Mouse (Mus musculus): Measurements from ENCODE around the gene Cacna2d3. TPM values are rescaled to one million over a fixed set of nuclear protein-coding genes. Genes with fewer than 3 reads are reported as not detected.

Cacna2d3 gene
- polyA plus RNA-seq, 1 experiment, result not detected

DNA sequence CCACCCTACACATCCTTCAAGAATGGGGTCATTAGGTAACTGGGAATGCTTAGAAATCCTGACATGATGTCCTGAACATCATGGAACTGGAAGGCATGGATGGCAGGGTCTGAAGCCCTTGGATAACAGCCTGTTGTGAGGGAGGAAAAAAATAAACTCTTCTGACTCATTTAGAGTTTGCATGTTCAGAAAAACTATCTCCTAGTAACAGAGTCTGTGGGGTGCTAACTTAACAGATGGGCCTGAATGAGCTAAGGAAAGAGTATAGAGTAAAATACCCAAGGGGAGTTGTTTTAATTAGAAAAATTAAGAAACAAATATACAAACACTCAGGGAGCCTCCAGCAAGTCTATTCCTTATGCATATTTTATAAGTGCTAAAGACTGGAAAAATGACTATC is 286.5 kb downstream of the Cacna2d3 start:
- H3K27ac ChIP-seq (ENCODE audit: insufficient read depth, low read depth, low read length), result no peak overlapping the region
- TF ChIP-seq POLR2A (IDR thresholded peaks at IDR 0.05; ENCODE audit: insufficient read depth, low read depth, low read length) (no peak), CTCF (IDR thresholded peaks at IDR 0.05; ENCODE audit: insufficient read depth, low read depth, low read length) (no peak)
- no peak overlapping the region for H3K4me3 ChIP-seq (ENCODE audit: insufficient read depth, low read depth, low read length)
- H3K4me1 ChIP-seq (ENCODE audit: control insufficient read depth, insufficient read depth, low read length), result no peaks in the 10 kb centered on the region

DNA sequence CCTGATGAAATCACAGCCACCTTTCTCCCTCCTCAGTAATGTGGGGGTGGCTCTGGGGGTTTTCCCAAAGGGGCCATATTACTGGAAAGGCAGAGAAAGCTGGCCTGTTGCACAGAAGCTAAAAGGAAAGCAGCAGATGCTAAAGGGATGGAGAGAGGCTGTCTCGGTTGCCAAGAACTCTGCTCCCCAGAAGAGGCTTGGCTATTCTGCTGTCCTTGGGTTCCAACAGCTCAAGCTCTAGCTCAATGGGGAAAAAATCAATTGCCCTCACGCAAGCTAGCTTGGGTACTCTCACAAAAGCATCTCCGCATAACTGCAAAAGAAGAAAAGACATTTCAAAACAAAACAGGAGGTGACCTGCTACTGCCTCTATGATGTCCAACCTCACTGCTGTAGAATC is 287.9 kb downstream of the Cacna2d3 start:
- TF ChIP-seq CTCF (IDR thresholded peaks at IDR 0.05; ENCODE audit: insufficient read depth, low read depth, low read length) (no peak), POLR2A (IDR thresholded peaks at IDR 0.05; ENCODE audit: insufficient read depth, low read depth, low read length) (no peak)
- H3K27ac ChIP-seq (ENCODE audit: insufficient read depth, low read depth, low read length), result no peak overlapping the region
- 83% methylated on average over 3 of the region's 3 CpGs for WGBS
- no peak overlapping the region for H3K4me3 ChIP-seq (ENCODE audit: insufficient read depth, low read depth, low read length)
- no peaks in the 10 kb centered on the region for H3K4me1 ChIP-seq (ENCODE audit: control insufficient read depth, insufficient read depth, low read length)

DNA sequence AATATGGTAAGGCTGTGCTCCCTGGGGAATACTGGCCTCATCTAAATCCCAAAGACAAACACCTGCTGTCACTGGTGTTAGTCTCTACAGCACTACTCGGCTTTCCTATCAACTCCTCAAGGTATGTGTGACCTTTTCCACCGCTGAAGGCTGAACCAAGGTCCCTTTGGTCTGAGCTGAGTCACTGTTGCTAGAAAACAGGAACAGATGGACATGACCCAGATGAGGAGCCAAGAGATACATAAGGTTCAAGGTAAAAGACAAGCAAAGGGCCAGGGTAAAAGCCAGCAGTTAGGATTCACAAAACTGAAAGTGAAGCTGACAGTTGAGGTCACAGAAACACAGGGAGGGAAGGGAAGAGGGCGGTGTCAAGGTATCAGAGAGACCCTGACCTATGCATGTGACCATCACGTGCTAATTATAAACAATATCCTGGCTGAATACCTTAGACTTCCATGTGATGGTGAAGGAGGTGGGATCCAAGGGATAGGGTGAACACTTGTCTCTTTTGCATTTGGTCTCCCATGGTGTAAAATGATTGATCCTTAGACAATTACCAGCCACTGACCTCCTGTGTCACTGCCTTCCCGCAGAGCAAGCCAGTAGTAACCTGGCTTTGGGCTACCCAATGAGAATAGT is 288.5 kb downstream of the Cacna2d3 start:
- Histone ChIP-seq H3K27ac (ENCODE audit: insufficient read depth, low read depth, low read length) (no peak overlapping the region), H3K4me1 (ENCODE audit: control insufficient read depth, insufficient read depth, low read length) (no peaks in the 10 kb centered on the region), H3K4me3 (ENCODE audit: insufficient read depth, low read depth, low read length) (no peak overlapping the region)
- TF ChIP-seq CTCF (IDR thresholded peaks at IDR 0.05; ENCODE audit: insufficient read depth, low read depth, low read length), result no peak
- WGBS, result 86% methylated on average over 5 of the region's 5 CpGs

DNA sequence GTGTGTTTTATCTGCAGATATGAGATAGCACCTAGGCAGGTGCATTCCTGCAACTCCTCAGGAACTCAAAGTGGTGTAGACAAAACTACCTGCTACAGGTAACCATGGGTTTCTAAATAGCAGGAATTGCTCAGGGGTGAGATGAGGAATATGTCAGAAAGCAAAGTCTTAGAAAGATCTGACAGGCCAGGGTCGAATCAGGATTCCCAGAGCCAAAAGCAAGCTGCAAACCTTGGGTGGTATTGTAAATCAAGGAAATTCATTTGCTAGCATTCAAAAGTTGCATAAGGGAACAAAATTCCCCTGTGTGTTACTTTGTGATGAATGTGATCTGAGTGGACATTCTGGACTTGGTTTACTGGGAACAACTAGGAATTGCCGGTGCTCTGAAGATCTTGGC is 291.9 kb downstream of the Cacna2d3 start:
- Histone ChIP-seq H3K4me3 (ENCODE audit: insufficient read depth, low read depth, low read length) (no peak overlapping the region), H3K27ac (ENCODE audit: insufficient read depth, low read depth, low read length) (no peak overlapping the region), H3K4me1 (ENCODE audit: control insufficient read depth, insufficient read depth, low read length) (no peaks in the 10 kb centered on the region)
- WGBS, result 77% methylated on average over 2 of the region's 2 CpGs
- TF ChIP-seq CTCF (IDR thresholded peaks at IDR 0.05; ENCODE audit: insufficient read depth, low read depth, low read length), result no peak
- TF ChIP-seq POLR2A (IDR thresholded peaks at IDR 0.05; ENCODE audit: insufficient read depth, low read depth, low read length), result no peak

DNA sequence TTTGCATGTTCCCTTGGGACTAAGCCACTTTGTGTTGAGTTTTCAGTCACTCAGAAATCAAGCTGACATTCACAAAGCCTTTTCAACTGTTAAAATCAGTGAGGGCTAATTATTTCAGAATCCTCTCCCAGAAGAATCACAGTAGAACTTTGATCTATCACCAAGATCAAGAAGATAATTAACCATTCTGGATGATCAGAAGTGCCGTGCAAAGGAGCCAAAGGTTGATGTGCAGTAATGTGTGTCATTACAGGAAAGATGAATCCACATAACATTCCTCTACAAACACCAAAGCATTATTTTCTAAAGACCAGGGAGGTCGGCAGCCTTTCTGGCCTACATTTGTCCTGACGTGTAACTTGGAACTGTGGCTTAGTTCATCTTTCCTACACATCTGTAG is 296.0 kb downstream of the Cacna2d3 start:
- H3K27ac ChIP-seq (ENCODE audit: insufficient read depth, low read depth, low read length), result no peak overlapping the region
- 87% methylated on average over 3 of the region's 3 CpGs for WGBS
- no peak overlapping the region for H3K4me3 ChIP-seq (ENCODE audit: insufficient read depth, low read depth, low read length)

DNA sequence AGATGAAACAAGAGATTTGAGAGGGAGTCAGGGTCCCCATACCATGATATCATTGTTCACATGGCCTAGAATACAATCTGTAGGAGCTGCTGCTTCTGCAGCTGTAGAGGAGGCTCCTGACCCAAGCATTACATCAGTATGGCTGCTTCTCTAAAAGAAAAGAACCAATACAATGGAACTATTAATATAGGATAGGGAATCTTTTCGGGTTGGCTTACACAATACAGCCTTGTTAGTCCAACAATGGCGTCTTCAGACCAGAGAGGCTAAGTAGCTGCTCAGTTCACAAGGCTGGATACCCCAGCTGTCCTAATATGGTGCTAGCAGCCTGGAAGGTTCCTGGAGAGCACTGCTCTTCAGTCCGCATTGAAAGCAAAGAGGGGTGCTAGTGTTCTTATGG is 296.5 kb downstream of the Cacna2d3 start:
- Histone ChIP-seq H3K27ac (ENCODE audit: insufficient read depth, low read depth, low read length) (no peak overlapping the region), H3K4me3 (ENCODE audit: insufficient read depth, low read depth, low read length) (no peak overlapping the region), H3K4me1 (ENCODE audit: control insufficient read depth, insufficient read depth, low read length) (no peaks in the 10 kb centered on the region)
- TF ChIP-seq POLR2A (IDR thresholded peaks at IDR 0.05; ENCODE audit: insufficient read depth, low read depth, low read length), result no peak
- TF ChIP-seq CTCF (IDR thresholded peaks at IDR 0.05; ENCODE audit: insufficient read depth, low read depth, low read length), result no peak
- WGBS, result 74% methylated on average over 3 of the region's 3 CpGs

More for the DNA sequence above, 296.0 kb downstream of the Cacna2d3 start:
- TF ChIP-seq CTCF (IDR thresholded peaks at IDR 0.05; ENCODE audit: insufficient read depth, low read depth, low read length) (no peak), POLR2A (IDR thresholded peaks at IDR 0.05; ENCODE audit: insufficient read depth, low read depth, low read length) (no peak)
- no peaks in the 10 kb centered on the region for H3K4me1 ChIP-seq (ENCODE audit: control insufficient read depth, insufficient read depth, low read length)

DNA sequence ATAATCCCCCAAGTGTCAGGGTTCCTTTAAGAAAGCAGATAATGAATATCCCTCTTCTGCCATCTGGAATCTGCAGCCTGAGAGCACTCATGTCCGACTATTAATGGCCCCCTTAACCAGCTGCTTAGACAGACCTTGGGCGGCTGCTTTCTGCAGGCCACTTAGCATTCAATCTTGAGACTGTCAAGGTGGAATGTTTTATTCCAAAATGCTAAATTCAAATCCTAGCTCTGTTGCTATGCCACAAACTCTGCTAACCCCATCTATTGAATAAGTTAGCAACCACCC is 315.8 kb downstream of the Cacna2d3 start:
- Histone ChIP-seq H3K4me1 (ENCODE audit: control insufficient read depth, insufficient read depth, low read length) (no peaks in the 10 kb centered on the region), H3K4me3 (ENCODE audit: insufficient read depth, low read depth, low read length) (no peak overlapping the region), H3K27ac (ENCODE audit: insufficient read depth, low read depth, low read length) (no peak overlapping the region)
- no peak for TF ChIP-seq CTCF (IDR thresholded peaks at IDR 0.05; ENCODE audit: insufficient read depth, low read depth, low read length)
- TF ChIP-seq POLR2A (IDR thresholded peaks at IDR 0.05; ENCODE audit: insufficient read depth, low read depth, low read length), result no peak
- WGBS, result 45% methylated on average over 2 of the region's 2 CpGs

DNA sequence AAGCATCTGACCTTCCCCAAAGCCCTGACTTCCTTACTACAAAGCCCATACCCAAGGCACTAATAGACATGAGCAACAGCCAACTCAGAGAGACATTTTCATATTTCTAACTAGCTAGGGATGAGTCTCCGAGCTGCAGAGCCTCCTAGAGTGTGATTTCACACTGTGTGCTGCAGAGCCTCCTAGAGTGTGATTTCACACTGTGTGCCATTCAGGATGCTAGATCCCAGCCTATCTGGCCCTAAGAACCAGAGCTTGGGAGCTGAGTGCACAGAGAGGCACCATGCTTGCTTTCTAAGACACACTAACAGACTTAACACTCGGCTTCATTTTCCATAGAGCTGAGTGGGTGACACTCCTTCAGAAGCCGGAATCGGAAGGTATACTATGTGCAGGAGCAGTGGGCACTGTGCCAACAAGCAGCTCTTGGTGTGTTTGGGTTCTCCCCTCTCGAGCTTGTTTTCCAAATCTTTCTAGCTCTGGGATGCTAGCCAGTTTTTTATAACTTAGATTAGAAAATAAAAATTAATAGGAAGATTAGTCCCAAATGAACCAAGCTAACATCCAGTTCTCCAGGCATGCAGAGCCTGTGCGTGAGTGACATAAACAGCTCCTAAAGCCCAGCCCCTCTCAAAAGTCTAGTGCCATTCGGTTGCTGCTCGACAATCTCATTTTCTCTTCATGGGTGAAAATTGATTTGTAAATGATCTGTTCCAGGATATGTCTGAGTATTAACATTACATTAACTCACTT is 316.4 kb downstream of the Cacna2d3 start:
- Histone ChIP-seq H3K27ac (ENCODE audit: insufficient read depth, low read depth, low read length) (no peak overlapping the region), H3K4me3 (ENCODE audit: insufficient read depth, low read depth, low read length) (no peak overlapping the region), H3K4me1 (ENCODE audit: control insufficient read depth, insufficient read depth, low read length) (no peaks in the 10 kb centered on the region)
- no peak for TF ChIP-seq CTCF (IDR thresholded peaks at IDR 0.05; ENCODE audit: insufficient read depth, low read depth, low read length)
- no peak for TF ChIP-seq POLR2A (IDR thresholded peaks at IDR 0.05; ENCODE audit: insufficient read depth, low read depth, low read length)
- WGBS, result 53% methylated on average over 8 of the region's 8 CpGs

DNA sequence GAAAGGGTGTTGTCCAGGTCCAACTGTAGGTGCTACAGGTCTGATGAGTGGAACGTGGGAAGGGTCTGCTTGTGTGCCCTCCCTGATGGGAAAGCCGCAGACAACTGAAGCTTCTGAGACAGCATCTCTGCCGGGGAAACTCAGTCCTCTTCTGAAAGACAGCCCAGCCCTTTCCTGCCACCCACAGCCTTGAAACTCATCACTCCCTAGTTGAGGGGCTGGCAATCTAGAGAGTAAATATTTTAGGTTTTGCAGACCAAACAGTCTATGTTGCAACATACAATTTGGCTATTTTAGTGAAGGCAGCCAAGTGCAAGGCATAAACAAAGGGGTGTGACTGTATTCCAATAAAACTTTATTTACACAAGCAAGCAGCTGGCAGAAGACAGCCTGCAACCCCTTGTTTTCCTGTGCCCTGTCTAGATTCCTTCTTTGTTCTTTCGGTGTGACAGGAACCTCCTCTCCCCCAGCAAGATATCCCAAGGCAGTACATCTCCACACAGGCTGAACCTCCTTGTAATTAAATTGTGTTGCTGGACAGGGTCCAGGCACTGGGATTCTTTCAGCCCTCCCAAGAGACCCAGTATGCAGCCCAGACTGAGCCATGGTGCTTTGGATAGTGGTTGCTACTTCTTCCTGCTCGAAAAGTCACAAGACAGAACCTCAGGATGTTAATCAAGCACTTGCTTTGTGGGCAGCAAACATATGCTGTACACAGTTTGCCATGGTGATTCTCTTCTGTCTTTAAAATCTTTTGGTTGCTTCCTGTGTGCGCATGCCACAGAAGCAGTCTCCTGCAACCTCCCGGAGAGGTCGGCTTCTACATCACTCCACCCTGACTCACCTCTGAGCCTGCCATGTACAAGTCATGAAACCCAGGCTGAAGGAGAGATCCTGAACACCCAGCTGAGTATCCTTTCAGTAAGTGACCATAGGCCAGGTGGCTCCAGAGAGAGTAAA is 317.5 kb downstream of the Cacna2d3 start:
- Histone ChIP-seq H3K27ac (ENCODE audit: insufficient read depth, low read depth, low read length) (no peak overlapping the region), H3K4me3 (ENCODE audit: insufficient read depth, low read depth, low read length) (no peak overlapping the region), H3K4me1 (ENCODE audit: control insufficient read depth, insufficient read depth, low read length) (no peaks in the 10 kb centered on the region)
- no peak for TF ChIP-seq POLR2A (IDR thresholded peaks at IDR 0.05; ENCODE audit: insufficient read depth, low read depth, low read length)
- TF ChIP-seq CTCF (IDR thresholded peaks at IDR 0.05; ENCODE audit: insufficient read depth, low read depth, low read length), result no peak
- 69% methylated on average over 8 of the region's 8 CpGs for WGBS

All from olfactory bulb, adult 2 months (tissue).